Mouse (Mus musculus): ENCODE data around the gene Kcnma1. TPM values are rescaled to one million over a fixed set of nuclear protein-coding genes. Genes with fewer than 3 reads are reported as not detected.

Gene Kcnma1
- polyA plus RNA-seq, 1 experiment from 2014 or later, result 2.1 TPM

GRCm38 (mm10) chr14:23645361-23646063 lies 368.8 kb downstream of the Kcnma1 start:
- H3K27me3 ChIP-seq (ENCODE audit: insufficient read depth, low read length), result no peaks in the 10 kb centered on the region
- no peak overlapping the region for H3K27ac ChIP-seq
- no peaks in the 10 kb centered on the region for H3K36me3 ChIP-seq (ENCODE audit: insufficient read depth, low read length)
- H3K9me3 ChIP-seq (replicated peaks; ENCODE audit: low read length), result no peaks in the 10 kb centered on the region
- no peak for TF ChIP-seq CTCF (IDR thresholded peaks at IDR 0.05; ENCODE audit: low read depth)
- H3K4me2 ChIP-seq (ENCODE audit: low read length), result no peak overlapping the region
- WGBS, result 81% methylated on average over 9 of the region's 9 CpGs
- no peak overlapping the region for H3K4me3 ChIP-seq (replicated peaks; ENCODE audit: low read depth, low read length)
- DNase-seq (ENCODE audit: low spot score) (no peak), ATAC-seq (replicated peaks; ENCODE audit: low FRiP score, low read depth) (no peak)
- H3K9ac ChIP-seq (ENCODE audit: low read depth, low read length), result no peak overlapping the region
- H3K4me1 ChIP-seq (replicated peaks; ENCODE audit: insufficient read depth, low read length), result no peaks in the 10 kb centered on the region

GRCm38 (mm10) chr14:23643162-23643561 lies 371.1 kb downstream of the Kcnma1 start:
- Histone ChIP-seq H3K4me2 (ENCODE audit: low read length) (no peak overlapping the region), H3K27ac (no peak overlapping the region), H3K9ac (ENCODE audit: low read depth, low read length) (no peak overlapping the region), H3K9me3 (replicated peaks; ENCODE audit: low read length) (no peaks in the 10 kb centered on the region), H3K4me3 (replicated peaks; ENCODE audit: low read depth, low read length) (no peak overlapping the region), H3K27me3 (ENCODE audit: insufficient read depth, low read length) (no peaks in the 10 kb centered on the region), H3K36me3 (ENCODE audit: insufficient read depth, low read length) (no peaks in the 10 kb centered on the region), H3K4me1 (replicated peaks; ENCODE audit: insufficient read depth, low read length) (no peaks in the 10 kb centered on the region)
- ATAC-seq (replicated peaks; ENCODE audit: low FRiP score, low read depth) (peak; percentile 68), DNase-seq (ENCODE audit: low spot score) (peak; percentile 78)
- no peak for TF ChIP-seq CTCF (IDR thresholded peaks at IDR 0.05; ENCODE audit: low read depth)
- 30% methylated on average over 3 of the region's 3 CpGs for WGBS

- Histone ChIP-seq H3K27me3 (ENCODE audit: insufficient read depth, low read length) (no peaks in the 10 kb centered on the region), H3K4me3 (replicated peaks; ENCODE audit: low read depth, low read length) (no peak overlapping the region), H3K9me3 (replicated peaks; ENCODE audit: low read length) (no peaks in the 10 kb centered on the region), H3K4me1 (replicated peaks; ENCODE audit: insufficient read depth, low read length) (peaks cover 4% of the 10 kb centered on the region), H3K27ac (no peak overlapping the region), H3K4me2 (ENCODE audit: low read length) (no peak overlapping the region), H3K36me3 (ENCODE audit: insufficient read depth, low read length) (no peaks in the 10 kb centered on the region), H3K9ac (ENCODE audit: low read depth, low read length) (no peak overlapping the region)
- ATAC-seq (replicated peaks; ENCODE audit: low FRiP score, low read depth) (no peak), DNase-seq (ENCODE audit: low spot score) (peak; percentile 41)
- WGBS, result 43% methylated on average over 2 of the region's 2 CpGs
- peak; percentile 56; the same call in 1 of the 2 replicates for TF ChIP-seq CTCF (IDR thresholded peaks at IDR 0.05; ENCODE audit: low read depth)
Measured at GRCm38 (mm10) chr14:23640665-23641064, 373.6 kb downstream of the Kcnma1 start.

- Histone ChIP-seq H3K27ac (no peak overlapping the region), H3K9me3 (replicated peaks; ENCODE audit: low read length) (no peaks in the 10 kb centered on the region), H3K9ac (ENCODE audit: low read depth, low read length) (no peak overlapping the region), H3K4me2 (ENCODE audit: low read length) (no peak overlapping the region), H3K4me1 (replicated peaks; ENCODE audit: insufficient read depth, low read length) (peaks cover 8% of the 10 kb centered on the region), H3K4me3 (replicated peaks; ENCODE audit: low read depth, low read length) (no peak overlapping the region), H3K27me3 (ENCODE audit: insufficient read depth, low read length) (no peaks in the 10 kb centered on the region), H3K36me3 (ENCODE audit: insufficient read depth, low read length) (no peaks in the 10 kb centered on the region)
- ATAC-seq (replicated peaks; ENCODE audit: low FRiP score, low read depth), result no peak
- 57% methylated on average over 3 of the region's 3 CpGs for WGBS
- no peak for TF ChIP-seq CTCF (IDR thresholded peaks at IDR 0.05; ENCODE audit: low read depth)
- peak; percentile 45 for DNase-seq (ENCODE audit: low spot score)
Measured at GRCm38 (mm10) chr14:23638078-23638695, 376.1 kb downstream of the Kcnma1 start.

GRCm38 (mm10) chr14:23635903-23636302 lies 378.4 kb downstream of the Kcnma1 start:
- TF ChIP-seq CTCF (IDR thresholded peaks at IDR 0.05; ENCODE audit: low read depth), result no peak
- no peak overlapping the region for H3K9ac ChIP-seq (ENCODE audit: low read depth, low read length)
- no peaks in the 10 kb centered on the region for H3K27me3 ChIP-seq (ENCODE audit: insufficient read depth, low read length)
- ATAC-seq (replicated peaks; ENCODE audit: low FRiP score, low read depth), result peak; percentile 83
- H3K4me1 ChIP-seq (replicated peaks; ENCODE audit: insufficient read depth, low read length), result peaks cover 11% of the 10 kb centered on the region
- peak; percentile 82 for DNase-seq (ENCODE audit: low spot score)
- no peaks in the 10 kb centered on the region for H3K9me3 ChIP-seq (replicated peaks; ENCODE audit: low read length)
- H3K36me3 ChIP-seq (ENCODE audit: insufficient read depth, low read length), result no peaks in the 10 kb centered on the region
- 25% methylated on average over 4 of the region's 4 CpGs for WGBS
- H3K4me3 ChIP-seq (replicated peaks; ENCODE audit: low read depth, low read length), result no peak overlapping the region
- no peak overlapping the region for H3K4me2 ChIP-seq (ENCODE audit: low read length)
- H3K27ac ChIP-seq, result no peak overlapping the region

- peaks cover 11% of the 10 kb centered on the region for H3K4me1 ChIP-seq (replicated peaks; ENCODE audit: insufficient read depth, low read length)
- no peaks in the 10 kb centered on the region for H3K9me3 ChIP-seq (replicated peaks; ENCODE audit: low read length)
- no peaks in the 10 kb centered on the region for H3K36me3 ChIP-seq (ENCODE audit: insufficient read depth, low read length)
- DNase-seq (ENCODE audit: low spot score) (peak; percentile 59), ATAC-seq (replicated peaks; ENCODE audit: low FRiP score, low read depth) (peak; percentile 57)
- no peak for TF ChIP-seq CTCF (IDR thresholded peaks at IDR 0.05; ENCODE audit: low read depth)
- no peak overlapping the region for H3K9ac ChIP-seq (ENCODE audit: low read depth, low read length)
- 25% methylated on average over 5 of the region's 5 CpGs for WGBS
- no peak overlapping the region for H3K27ac ChIP-seq
- H3K4me2 ChIP-seq (ENCODE audit: low read length), result no peak overlapping the region
- H3K27me3 ChIP-seq (ENCODE audit: insufficient read depth, low read length), result no peaks in the 10 kb centered on the region
- H3K4me3 ChIP-seq (replicated peaks; ENCODE audit: low read depth, low read length), result no peak overlapping the region
Measured at GRCm38 (mm10) chr14:23633011-23633595, 381.2 kb downstream of the Kcnma1 start.
